In the genomic region with DNA sequence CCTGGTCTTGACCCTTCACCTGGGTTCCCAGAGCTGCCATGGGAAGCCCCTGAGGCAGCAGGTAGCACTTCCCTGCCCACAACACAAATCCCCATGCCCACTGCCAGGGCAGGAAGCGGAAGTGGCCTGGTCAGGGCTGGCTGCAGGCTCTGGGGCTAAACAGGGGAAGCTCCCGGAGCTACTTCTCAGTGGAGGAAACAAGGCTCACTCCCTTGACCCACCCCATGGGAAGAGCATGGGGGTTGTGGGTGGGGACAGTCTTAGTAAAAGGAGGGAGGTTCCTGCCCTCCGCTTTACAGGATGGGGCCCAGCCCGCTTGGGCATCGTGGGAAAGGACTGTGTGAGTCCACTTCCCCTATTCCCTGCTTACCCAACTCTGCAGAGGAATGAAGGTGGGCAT, we compare ENCODE assay signal across 11 mouse cellular contexts. TPM values are rescaled to one million over a fixed set of nuclear protein-coding genes. Genes with fewer than 3 reads are reported as not detected.
DNase-seq lines count a peak whose midpoint lies in the region; ATAC-seq and TF ChIP-seq lines count a peak whose summit lies in the region.
"Had no signal": no experiment of that assay in that cellular context is flagged by ENCODE, and none has a peak within 500 bp of the region (broad histone marks: within the 10 kb centered on the region; RNA-seq: fewer than 3 reads in every experiment).

No protein-coding gene starts in this region.

- H3K9ac ChIP-seq in liver, embryonic 15.5 days, result no peak overlapping the region

- no peaks in the 10 kb centered on the region; the same call in 1 of the 2 replicates for H3K36me3 ChIP-seq in spleen, adult 2 months (ENCODE audit: control insufficient read depth, insufficient read depth, low read length)
- H3K36me3 ChIP-seq in heart, embryonic 10.5 days, result 0 out of 2 replicates have a peak, but pooled peaks cover 8% of the 10 kb centered on the region
- no peaks in the 10 kb centered on the region for H3K36me3 ChIP-seq in liver, embryonic 15.5 days (replicated peaks)

- H3K4me3 ChIP-seq in spleen, adult 2 months (ENCODE audit: extremely low read depth, insufficient read depth, insufficient read length), result no peak overlapping the region
- no peak overlapping the region for H3K4me3 ChIP-seq in heart, embryonic 10.5 days
- no peak overlapping the region for H3K4me3 ChIP-seq in liver, embryonic 15.5 days (replicated peaks)
- no peak overlapping the region for H3K4me3 ChIP-seq in left cerebral cortex, adult 2 months
- H3K4me3 ChIP-seq: limb, embryonic 13.5 days had no signal

- 0 out of 2 replicates have a peak overlapping the region, but pooled peaks have one; percentile 3 for H3K4me2 ChIP-seq in liver, embryonic 15.5 days
- H3K4me2 ChIP-seq: limb, embryonic 13.5 days had no signal

- ATAC-seq in liver, embryonic 15.5 days (ENCODE audit: insufficient read depth), result peak; percentile 10; the same call in 1 of the 2 replicates
- peak; percentile 64 for ATAC-seq in monocyte, adult 5-6 weeks (replicated peaks; ENCODE audit: insufficient number of reproducible peaks, low FRiP score, low TSS enrichment, poor library complexity, severe bottlenecking)
- ATAC-seq: hindbrain, postnatal 0 days had no signal

- intact Hi-C loops in left cerebral cortex, adult 2 months (cut with DNase I), result no loop called here

- WGBS in spleen, adult 2 months, result 12% methylated on average over 5 of the region's 5 CpGs
- WGBS in heart, embryonic 10.5 days, result 53% methylated on average over 5 of the region's 5 CpGs
- 19% methylated on average over 5 of the region's 5 CpGs for WGBS in liver, embryonic 15.5 days (ENCODE audit: insufficient replicate concordance)

- no peaks in the 10 kb centered on the region for H3K27me3 ChIP-seq in spleen, adult 2 months (ENCODE audit: control insufficient read depth, insufficient read depth, low read length)
- H3K27me3 ChIP-seq in heart, embryonic 10.5 days (ENCODE audit: insufficient read depth, poor library complexity, severe bottlenecking), result 0 out of 2 replicates have a peak, but pooled peaks cover 5% of the 10 kb centered on the region
- peaks cover 37% of the 10 kb centered on the region for H3K27me3 ChIP-seq in liver, embryonic 15.5 days

- no peak for TF ChIP-seq POLR2A in spleen, adult 2 months (IDR thresholded peaks at IDR 0.05; ENCODE audit: low read depth, low read length)

- no peak for TF ChIP-seq CTCF in spleen, adult 2 months (IDR thresholded peaks at IDR 0.05; ENCODE audit: extremely low read depth, insufficient read depth, insufficient read length, insufficient replicate concordance)
- no peak for TF ChIP-seq CTCF in left cerebral cortex, adult 2 months (IDR thresholded peaks at IDR 0.05)

- DNase-seq in spleen, adult 2 months (ENCODE audit: low read depth in 1 of 2, low spot score in 2 of 2), result peak in 1 of 2 experiments; percentile 49
- DNase-seq in spleen, postnatal 10 days (ENCODE audit: low spot score in 2 of 2), result no peak
- no peak for DNase-seq in heart, embryonic 10.5 days (ENCODE audit: low spot score)
- no peak for DNase-seq in left cerebral cortex, adult 2 months (ENCODE audit: extremely low spot score in 1 of 2, low spot score in 2 of 2)
- no peak for DNase-seq in ovary, postnatal 10 days (ENCODE audit: low spot score)
- no peak for DNase-seq in retina, embryonic 14.5 days (ENCODE audit: low spot score)
- DNase-seq: thymus, adult 18-20 months had no signal

- H3K27ac ChIP-seq in spleen, adult 2 months (ENCODE audit: insufficient read depth, low read length), result peak overlapping the region; percentile 63; the same call in 1 of the 2 replicates
- peak overlapping the region; percentile 85 for H3K27ac ChIP-seq in heart, embryonic 10.5 days
- H3K27ac ChIP-seq in liver, embryonic 15.5 days (replicated peaks), result peak overlapping the region; percentile 24; the same call in 1 of the 2 replicates
- no peak overlapping the region for H3K27ac ChIP-seq in left cerebral cortex, adult 2 months
- H3K27ac ChIP-seq: hindbrain, postnatal 0 days had no signal

- H3K4me1 ChIP-seq in spleen, adult 2 months (ENCODE audit: control insufficient read depth, insufficient read depth, insufficient read length), result peaks cover 37% of the 10 kb centered on the region
- H3K4me1 ChIP-seq in heart, embryonic 10.5 days, result peaks cover 69% of the 10 kb centered on the region
- H3K4me1 ChIP-seq in liver, embryonic 15.5 days (replicated peaks), result peaks cover 22% of the 10 kb centered on the region

- H3K9me3 ChIP-seq in heart, embryonic 10.5 days, result no peaks in the 10 kb centered on the region
- no peaks in the 10 kb centered on the region for H3K9me3 ChIP-seq in liver, embryonic 15.5 days (replicated peaks)
- H3K9me3 ChIP-seq: limb, embryonic 13.5 days had no signal

RNA-seq across cellular contexts. Expression of a gene that starts 8.4 kb away (rescaled TPM):
- 50.3 and 63.8 TPM in 2 replicates for polyA plus RNA-seq in spleen, adult 2 months (2012; rRNA removed)
- polyA plus RNA-seq in heart, embryonic 10.5 days (2016; fragmentation: Nextera tagmentation; extraction: Ambion mirVana), result 8.0 and 13.0 TPM in 2 replicates
- 0.68 and 0.83 TPM in 2 replicates for polyA plus RNA-seq in liver, embryonic 15.5 days (2015; fragmentation: Nextera tagmentation; extraction: Ambion mirVana)
- 717 to 1,434 TPM (median 717 TPM) in 3 replicates for total RNA-seq in monocyte, adult 5-6 weeks (2017)
- 100 to 1,000 TPM; 155 to 210 TPM for total RNA-seq in left cerebral cortex, adult 2 months (2021)

RNA-seq across cellular contexts. Expression of a gene that starts 21.6 kb away (rescaled TPM):
- polyA plus RNA-seq in spleen, adult 2 months (2012; rRNA removed), result 24.5 and 29.4 TPM in 2 replicates
- 59.5 and 77.0 TPM in 2 replicates for polyA plus RNA-seq in heart, embryonic 10.5 days (2016; fragmentation: Nextera tagmentation; extraction: Ambion mirVana)
- polyA plus RNA-seq in liver, embryonic 15.5 days (2015; fragmentation: Nextera tagmentation; extraction: Ambion mirVana), result 25.5 and 27.3 TPM in 2 replicates
- 52.9 to 72.0 TPM (median 58.7 TPM) in 3 replicates for total RNA-seq in monocyte, adult 5-6 weeks (2017)
- 10 to 100 TPM; 41.9 to 44.5 TPM for total RNA-seq in left cerebral cortex, adult 2 months (2021)

RNA-seq across cellular contexts. Expression of a gene that starts 30.5 kb away (rescaled TPM):
- polyA plus RNA-seq in spleen, adult 2 months (2012; rRNA removed), result 0.12 and 0.25 TPM in 2 replicates
- polyA plus RNA-seq in heart, embryonic 10.5 days (2016; fragmentation: Nextera tagmentation; extraction: Ambion mirVana), result 0.49 and 1.8 TPM in 2 replicates
- polyA plus RNA-seq in liver, embryonic 15.5 days (2015; fragmentation: Nextera tagmentation; extraction: Ambion mirVana), result 0.30 and 0.81 TPM in 2 replicates
- 0.75 to 1.4 TPM in 2 of 3 replicates, not detected in the other for total RNA-seq in monocyte, adult 5-6 weeks (2017)
- under 1 TPM; 0.30 to 0.41 TPM for total RNA-seq in left cerebral cortex, adult 2 months (2021)
- total RNA-seq: hindbrain, postnatal 0 days had no signal

RNA-seq across cellular contexts. Expression of a gene that starts 38.5 kb away (rescaled TPM):
- polyA plus RNA-seq in spleen, adult 2 months (2012; rRNA removed), result 5.6 and 6.5 TPM in 2 replicates
- polyA plus RNA-seq in heart, embryonic 10.5 days (2016; fragmentation: Nextera tagmentation; extraction: Ambion mirVana), result 3.4 and 5.0 TPM in 2 replicates
- 0.37 and 0.46 TPM in 2 replicates for polyA plus RNA-seq in liver, embryonic 15.5 days (2015; fragmentation: Nextera tagmentation; extraction: Ambion mirVana)
- 4.9 to 10.8 TPM (median 9.0 TPM) in 3 replicates for total RNA-seq in monocyte, adult 5-6 weeks (2017)
- 100 to 1,000 TPM in 1 of 2 experiments, 10 to 100 TPM in 1; 89.7 to 107 TPM for total RNA-seq in left cerebral cortex, adult 2 months (2021)
